Mouse (Mus musculus): Measurements from ENCODE around the gene Sptbn1.

- no peak for TF ChIP-seq TAL1 (conservative IDR thresholded peaks at IDR 0.05; ENCODE audit: low read depth, low read length)
- TF ChIP-seq CTCF (IDR thresholded peaks at IDR 0.05; ENCODE audit: low read depth, low read length) = no peak
- TF ChIP-seq GATA1 (IDR thresholded peaks at IDR 0.05; ENCODE audit: borderline replicate concordance, low read length) = no peak
These were observed 34.0 kb downstream of the Sptbn1 start for GRCm38 (mm10) chr11:30233946-30234345.

All from G1E (cell line).